Mouse (Mus musculus) C2C12 (cell line): ENCODE measurements around the gene Fam208a.

ENCODE experiments used
- CTCF ChIP-seq: IDR thresholded peaks from one replicate; pipeline ENCODE4 v1.5.1; 2011; ENCODE audit not compliant: control insufficient read depth, insufficient read depth, insufficient read length
- FOSL1 ChIP-seq: IDR thresholded peaks from one replicate; pipeline ENCODE4 v1.8.0; 2011; ENCODE audit warnings: mild to moderate bottlenecking, low read length; ENCODE audit not compliant: poor library complexity, insufficient read depth, severe bottlenecking
- MAX ChIP-seq: IDR thresholded peaks from one replicate; pipeline ENCODE4 v1.6.1; 2011; ENCODE audit warnings: mild to moderate bottlenecking, control low read depth
- MYOD1 ChIP-seq: IDR thresholded peaks from one replicate; pipeline ENCODE4 v1.6.1; 2011; ENCODE audit warnings: low read depth; ENCODE audit not compliant: control insufficient read depth, insufficient read length
- USF1 ChIP-seq: IDR thresholded peaks from one replicate; pipeline ENCODE4 v1.6.1; 2011; ENCODE audit warnings: low read depth, mild to moderate bottlenecking, control low read depth, moderate library complexity

DNA sequence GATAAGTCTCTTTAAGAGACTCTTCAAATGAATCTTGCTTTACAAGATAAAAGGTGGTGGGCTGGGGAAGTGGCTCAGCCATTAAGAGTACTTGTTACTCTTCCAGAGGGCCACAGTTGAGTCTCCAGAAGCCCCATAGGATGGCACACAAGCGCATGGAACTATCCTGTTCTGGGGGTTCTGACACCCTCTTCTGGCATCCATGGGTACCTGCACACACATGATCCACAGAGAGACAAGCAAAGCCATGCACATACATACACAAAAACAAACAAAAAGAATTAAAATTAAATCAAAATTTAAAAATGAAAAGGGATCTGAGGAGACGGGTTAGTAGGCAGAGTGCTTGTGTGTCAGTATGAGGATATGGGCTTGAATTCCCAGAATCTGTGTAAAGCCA, 36.0 kb upstream of the Fam208a start:
- TF ChIP-seq CTCF (no peak), USF1 (no peak), MYOD1 (no peak), MAX (no peak), FOSL1 (no peak)
